Mouse (Mus musculus) brown adipose tissue, adult 24 weeks (tissue): Measurements from ENCODE around the gene Lkaaear1. TPM values are rescaled to one million over a fixed set of nuclear protein-coding genes. Genes with fewer than 3 reads are reported as not detected.
A peak's percentile ranks its signal among the peaks of the same experiment; 100 is the strongest.

ENCODE experiments used
- H3K27ac ChIP-seq: fragments of 200-500 bp; replicated peaks from 2 replicates; pipeline ENCODE4 v1.5.1; 2012; ENCODE audit warnings: low read depth, mild to moderate bottlenecking, low read length
- H3K4me1 ChIP-seq: fragments of 200-500 bp; 2 replicates; pipeline ENCODE4 v1.6.1; 2012; ENCODE audit warnings: low read length, mixed read lengths; ENCODE audit not compliant: control insufficient read depth, insufficient read depth, insufficient read length
- H3K4me3 ChIP-seq: fragments of 200-500 bp; 2 replicates; pipeline ENCODE4 v1.5.1; 2012; ENCODE audit warnings: low read depth, mild to moderate bottlenecking, low read length, moderate library complexity; ENCODE audit not compliant: insufficient read depth
- polyA plus RNA-seq: library from polyadenylated mRNA; stranded (reverse); fragments of >200 nt; gene quantifications from 2 replicates; pipeline ENCODE4 v1.2.4, GENCODE M21; 2012; ENCODE audit not compliant: missing spikeins, insufficient read depth, insufficient read length

The Lkaaear1 gene
- polyA plus RNA-seq, 1 experiment: not detected

DNA sequence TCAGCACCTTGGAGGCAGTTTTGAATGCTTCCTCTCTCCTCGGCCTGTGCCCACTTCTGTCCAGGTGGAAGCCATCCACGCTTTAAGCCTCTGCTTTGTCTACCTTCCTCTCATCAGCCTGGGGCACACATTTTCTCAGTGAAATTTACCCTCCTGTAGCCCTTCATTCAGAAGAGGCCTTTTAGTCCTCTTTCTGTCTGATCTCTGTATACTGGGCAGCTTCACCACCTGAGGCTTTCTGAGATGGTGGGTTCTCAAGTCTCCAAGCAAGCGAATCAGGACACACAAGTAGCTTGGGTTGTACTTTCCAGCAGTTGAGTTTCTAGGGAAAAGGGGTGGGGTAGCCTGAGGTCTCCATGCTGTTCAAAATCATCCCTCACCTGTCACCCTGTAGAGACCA is 5.9 kb downstream of the Lkaaear1 start:
- Histone ChIP-seq H3K4me1 (peaks cover 4% of the 10 kb centered on the region), H3K27ac (no peak overlapping the region), H3K4me3 (peak overlapping the region; percentile 90)

DNA sequence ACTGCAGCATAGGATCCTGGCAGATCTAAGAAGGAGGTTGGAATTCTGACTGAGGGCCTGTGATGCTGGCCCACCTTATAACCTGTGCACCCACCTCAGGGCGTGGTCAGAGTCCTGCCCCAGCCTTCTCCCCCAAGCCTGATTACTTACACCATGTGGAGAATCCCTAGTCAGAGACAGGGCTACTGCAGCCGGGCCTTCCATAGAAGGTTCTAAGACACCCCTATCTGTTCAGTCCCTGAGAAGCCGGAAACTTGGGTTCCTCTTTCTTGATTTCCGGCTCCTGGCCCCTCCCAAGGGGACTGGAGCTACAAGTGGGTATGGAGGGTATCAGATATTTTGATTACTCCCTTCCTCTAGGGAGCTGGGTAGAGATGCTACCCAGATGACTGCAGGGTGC is 6.7 kb downstream of the Lkaaear1 start:
- H3K4me3 ChIP-seq: no peak overlapping the region
- no peak overlapping the region for H3K27ac ChIP-seq

DNA sequence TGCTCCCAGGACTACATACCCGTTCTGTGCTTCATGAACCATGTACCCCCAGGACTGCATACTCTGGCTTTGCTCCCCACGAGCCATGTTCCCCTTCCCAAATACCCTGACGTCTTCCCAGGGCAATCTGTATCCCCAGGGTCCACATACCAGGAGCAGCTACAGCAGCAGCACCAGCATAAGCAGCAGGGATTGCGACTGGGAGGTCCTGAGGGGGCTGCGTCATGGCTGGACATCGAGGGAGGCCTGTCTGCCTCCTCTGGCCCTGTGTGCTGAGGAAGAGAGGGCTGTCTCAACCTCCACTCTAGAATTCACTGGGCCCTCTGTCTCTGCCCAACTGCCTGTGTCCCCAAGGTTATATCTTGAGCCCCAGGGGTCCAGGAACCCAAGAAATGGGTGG is 7.2 kb downstream of the Lkaaear1 start:
- peaks cover 4% of the 10 kb centered on the region for H3K4me1 ChIP-seq
- no peak overlapping the region for H3K4me3 ChIP-seq
- H3K27ac ChIP-seq: no peak overlapping the region

More for the DNA sequence above, 6.7 kb downstream of the Lkaaear1 start:
- peaks cover 4% of the 10 kb centered on the region for H3K4me1 ChIP-seq

DNA sequence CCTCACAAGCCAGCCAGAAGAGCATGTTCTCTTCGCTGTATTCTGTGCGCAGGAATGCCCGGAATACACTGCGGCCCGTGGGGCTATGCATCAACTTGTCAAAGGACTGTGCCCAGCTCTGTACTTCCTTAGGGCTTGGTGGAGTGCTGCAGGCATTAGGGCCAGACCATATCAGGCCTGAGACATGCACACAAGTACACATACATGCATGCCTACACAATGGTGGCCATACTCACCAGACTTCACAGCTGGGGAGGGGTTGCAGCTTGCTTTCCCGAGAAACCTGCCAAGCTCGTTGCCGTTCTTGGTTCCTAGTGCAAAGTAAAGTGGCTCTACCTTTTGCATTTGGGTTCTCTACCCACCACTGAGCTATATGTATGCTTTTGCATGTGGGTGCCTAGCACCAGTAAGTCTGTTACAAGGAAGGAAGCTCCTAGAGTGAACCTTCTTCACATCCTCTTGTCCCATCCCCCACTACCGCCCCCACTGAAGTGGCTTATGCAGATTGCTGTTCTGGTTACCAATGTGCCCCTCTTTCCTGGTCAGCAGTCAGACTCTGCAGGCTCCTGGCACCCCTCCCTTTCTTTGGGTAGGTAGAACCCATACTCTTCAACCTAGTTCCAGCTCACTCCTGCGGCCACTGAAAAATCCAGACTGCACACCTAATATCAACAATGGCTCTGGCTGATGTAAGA is 8.6 kb downstream of the Lkaaear1 start:
- no peak overlapping the region for H3K27ac ChIP-seq
- peaks cover 4% of the 10 kb centered on the region for H3K4me1 ChIP-seq
- H3K4me3 ChIP-seq: no peak overlapping the region

DNA sequence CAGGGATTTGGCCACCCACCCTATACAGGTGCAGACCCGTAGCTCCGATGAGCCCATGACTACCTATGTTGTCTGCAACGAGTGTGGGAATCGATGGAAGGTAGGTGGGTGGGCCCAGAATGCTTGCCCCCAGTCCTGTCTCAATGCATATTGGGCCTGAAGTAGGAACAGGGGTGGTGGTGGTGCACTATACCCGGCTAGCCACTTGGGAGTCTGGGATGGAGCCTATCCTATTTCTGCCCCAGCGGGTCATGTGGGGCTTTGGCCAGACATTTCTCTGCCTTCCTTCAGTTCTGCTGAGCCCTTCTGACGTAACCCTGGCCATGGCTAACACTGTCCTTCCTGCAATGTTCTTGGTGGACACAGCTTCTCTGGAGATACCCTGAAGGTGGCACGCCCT is 10.7 kb downstream of the Lkaaear1 start:
- Histone ChIP-seq H3K4me1 (no peaks in the 10 kb centered on the region), H3K27ac (no peak overlapping the region), H3K4me3 (no peak overlapping the region)

DNA sequence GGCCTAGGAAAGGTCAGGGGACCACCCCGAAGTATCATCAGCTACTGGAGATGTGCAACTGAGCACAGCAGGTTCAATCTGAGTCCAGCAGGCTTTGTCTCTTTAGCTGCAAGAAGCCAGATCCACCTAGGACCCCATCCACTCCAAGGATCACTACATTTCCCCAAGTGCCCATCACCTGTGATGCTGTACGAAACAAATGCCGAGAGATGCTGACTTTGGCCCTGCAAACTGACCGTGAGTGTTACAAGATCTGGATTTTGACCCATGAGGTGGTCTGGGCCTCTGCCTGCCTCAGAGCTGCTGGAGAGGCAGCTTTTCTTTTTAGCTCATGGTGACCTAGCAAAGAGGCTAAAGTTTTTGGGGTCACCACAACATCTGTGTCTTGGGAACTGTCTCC is 12.6 kb downstream of the Lkaaear1 start:
- no peak overlapping the region for H3K4me3 ChIP-seq
- H3K27ac ChIP-seq: no peak overlapping the region
- peaks cover 3% of the 10 kb centered on the region; the same call in 1 of the 2 replicates for H3K4me1 ChIP-seq

DNA sequence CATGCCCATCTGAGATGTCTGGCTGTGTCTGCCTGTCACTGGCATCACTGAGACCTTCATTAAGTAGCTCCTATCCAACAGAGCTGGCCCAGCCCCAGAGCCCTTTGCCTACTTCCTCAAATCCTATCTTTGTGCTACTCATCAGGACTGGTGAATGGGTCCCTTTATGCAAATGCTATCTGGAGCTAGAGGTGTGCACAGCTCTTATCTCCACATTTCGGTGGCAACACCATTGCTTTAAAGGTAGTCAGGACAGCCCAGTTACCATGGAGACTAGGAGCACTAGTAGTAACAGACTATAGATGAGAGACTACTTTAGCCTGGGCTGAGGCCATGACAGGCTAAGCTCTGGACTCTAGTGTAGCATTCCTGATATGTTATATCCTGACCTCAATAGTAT is 13.5 kb downstream of the Lkaaear1 start:
- Histone ChIP-seq H3K4me3 (no peak overlapping the region), H3K27ac (no peak overlapping the region)

DNA sequence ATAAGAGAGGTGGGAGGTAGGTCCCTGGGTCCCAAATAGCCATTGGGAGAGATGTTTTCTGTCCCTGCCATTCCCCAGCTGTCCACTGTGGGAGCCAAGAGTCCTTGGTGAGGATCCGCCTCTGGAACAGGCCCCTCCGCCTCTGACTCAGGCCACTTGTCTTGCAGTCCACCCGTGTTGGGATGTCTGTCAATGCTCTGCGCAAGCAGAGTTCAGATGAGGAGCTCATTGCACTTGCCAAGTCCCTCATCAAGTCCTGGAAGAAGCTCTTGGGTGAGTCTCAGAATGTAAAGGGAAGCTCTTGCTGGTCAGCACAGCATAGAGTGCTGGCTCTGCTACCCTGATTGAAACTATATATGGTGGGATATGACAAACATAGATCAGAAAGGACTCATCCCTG is 14.9 kb downstream of the Lkaaear1 start:
- no peak overlapping the region for H3K27ac ChIP-seq
- H3K4me1 ChIP-seq: peaks cover 7% of the 10 kb centered on the region; the same call in 1 of the 2 replicates
- no peak overlapping the region for H3K4me3 ChIP-seq

More for the DNA sequence above, 13.5 kb downstream of the Lkaaear1 start:
- H3K4me1 ChIP-seq: peaks cover 5% of the 10 kb centered on the region; the same call in 1 of the 2 replicates

DNA sequence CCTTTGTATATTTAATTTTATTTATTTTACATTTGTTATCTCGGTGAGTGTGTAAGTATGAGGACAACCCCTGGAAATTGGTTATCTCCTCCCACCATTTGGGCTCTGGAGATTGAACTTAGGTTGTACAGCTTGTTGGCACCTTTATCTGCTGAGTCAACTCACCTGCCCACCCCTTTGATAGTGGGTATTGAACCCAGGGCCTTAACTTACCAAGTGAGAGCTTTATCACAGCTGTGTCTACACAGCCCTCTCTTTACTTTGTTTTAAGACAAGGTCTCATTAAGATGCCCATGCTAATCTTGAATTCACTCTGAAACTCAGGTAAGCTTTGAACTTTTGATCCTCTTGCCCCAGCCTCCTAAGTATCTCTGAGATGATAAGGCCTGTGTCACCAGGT is 16.3 kb downstream of the Lkaaear1 start:
- Histone ChIP-seq H3K4me1 (peaks cover 11% of the 10 kb centered on the region), H3K4me3 (no peak overlapping the region), H3K27ac (no peak overlapping the region)

DNA sequence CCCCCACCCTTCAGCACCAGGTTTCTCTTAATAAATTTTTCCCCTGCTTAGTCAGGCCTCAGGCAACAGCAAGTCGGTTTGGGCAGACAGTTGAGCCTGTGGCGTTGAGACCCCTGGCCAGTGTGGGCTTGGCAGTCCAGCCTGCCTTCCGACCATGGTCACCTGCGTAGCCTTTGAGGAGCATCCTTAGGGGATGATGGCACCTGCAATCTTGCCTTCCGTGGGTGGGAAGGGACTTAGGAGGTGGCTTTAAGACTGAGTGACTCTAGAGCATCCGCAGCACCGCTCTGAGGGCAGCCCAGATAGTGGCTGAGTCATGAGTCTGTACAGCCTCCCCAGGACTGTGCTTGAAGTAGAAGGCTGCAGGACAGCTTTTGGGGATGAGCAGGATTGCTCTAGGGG is 17.5 kb downstream of the Lkaaear1 start:
- Histone ChIP-seq H3K4me1 (peaks cover 14% of the 10 kb centered on the region), H3K27ac (no peak overlapping the region), H3K4me3 (peak overlapping the region; percentile 80)

DNA sequence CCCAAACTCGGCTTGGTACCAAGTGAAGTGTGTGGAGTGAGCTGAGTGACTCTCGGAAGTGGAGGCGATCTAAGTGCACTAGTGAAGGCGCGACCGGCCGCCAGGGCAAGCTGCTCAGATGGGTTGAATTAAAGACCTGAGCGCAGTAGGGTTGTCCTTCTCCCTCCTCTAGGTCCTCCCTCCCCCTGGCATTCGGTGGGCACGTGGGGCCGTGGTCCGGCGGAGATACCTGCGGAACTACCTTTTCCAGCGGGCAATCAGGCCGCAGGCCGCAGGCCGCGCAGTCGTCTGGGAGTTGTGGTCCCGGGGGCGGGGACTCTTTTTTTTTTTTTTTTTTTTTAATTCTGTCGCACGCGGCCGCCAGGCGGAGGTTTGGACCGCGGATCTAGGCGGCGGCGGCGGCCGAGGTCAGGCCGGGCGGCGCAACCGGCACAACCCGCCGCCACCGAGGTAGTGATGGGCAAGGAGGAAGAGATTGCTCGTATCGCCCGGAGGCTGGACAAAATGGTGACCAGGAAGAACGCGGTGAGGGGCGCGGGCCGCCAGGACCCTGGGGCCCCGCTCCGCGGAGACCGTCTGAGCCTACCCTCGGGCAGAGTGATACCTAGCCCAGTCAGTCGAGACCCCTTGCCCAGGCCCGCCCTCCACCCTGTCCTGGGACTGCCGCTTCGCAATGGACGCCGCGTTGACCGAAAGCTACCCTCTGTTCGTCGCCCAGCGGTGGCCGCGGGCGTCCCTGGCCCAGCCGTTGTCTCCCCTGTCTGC is 18.1 kb downstream of the Lkaaear1 start, which contains the start of gene Tcea2:
TSS of gene Tcea2 (plus strand) at position 360 of the 765 bp plus-strand sequence.
- H3K4me1 ChIP-seq: peaks cover 14% of the 10 kb centered on the region
- peak within 1 kb of the TSS; percentile 80 for H3K4me3 ChIP-seq
- H3K27ac ChIP-seq: peak within 1 kb of the TSS; percentile 68

DNA sequence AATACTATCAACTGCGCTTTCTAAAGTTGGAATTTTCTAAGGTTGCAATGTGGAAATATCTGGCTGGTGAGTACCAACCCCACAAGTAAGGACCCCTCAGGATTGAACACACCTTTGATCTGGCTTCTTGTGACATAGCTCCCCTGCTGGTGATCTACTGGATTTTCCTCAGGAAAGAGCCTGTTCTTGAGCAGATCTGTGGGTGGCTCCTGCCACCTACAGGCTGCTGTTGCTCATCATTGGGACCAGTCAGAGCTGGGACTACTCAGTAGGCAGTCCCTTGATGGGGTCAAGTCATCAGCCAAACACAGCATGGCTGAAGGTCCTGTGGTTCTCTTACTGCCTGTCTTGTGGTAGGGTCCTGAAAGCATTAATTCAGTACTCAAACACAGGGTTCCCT is 19.5 kb downstream of the Lkaaear1 start:
- peaks cover 25% of the 10 kb centered on the region for H3K4me1 ChIP-seq
- peak overlapping the region; percentile 99 for H3K27ac ChIP-seq
- no peak overlapping the region for H3K4me3 ChIP-seq

DNA sequence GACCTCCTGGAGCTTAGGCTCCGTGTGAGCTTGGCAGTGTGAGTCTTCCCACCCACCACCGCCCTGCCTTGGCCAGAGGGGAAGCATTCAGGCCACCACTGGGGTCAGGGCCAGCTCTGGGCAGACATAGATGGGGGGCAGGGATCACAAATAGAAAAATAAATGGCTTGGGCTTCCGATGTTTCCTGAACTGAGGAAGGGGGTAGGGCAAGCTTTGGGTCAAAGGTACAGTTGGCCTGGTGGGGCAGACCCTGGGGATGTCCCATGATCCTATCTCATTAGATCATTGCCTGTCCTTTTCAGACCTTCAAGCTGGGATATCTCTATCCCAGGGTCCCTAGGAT is 20.5 kb downstream of the Lkaaear1 start:
- Histone ChIP-seq H3K27ac (peak overlapping the region; percentile 99), H3K4me3 (peak overlapping the region; percentile 16; the same call in 1 of the 2 replicates)

DNA sequence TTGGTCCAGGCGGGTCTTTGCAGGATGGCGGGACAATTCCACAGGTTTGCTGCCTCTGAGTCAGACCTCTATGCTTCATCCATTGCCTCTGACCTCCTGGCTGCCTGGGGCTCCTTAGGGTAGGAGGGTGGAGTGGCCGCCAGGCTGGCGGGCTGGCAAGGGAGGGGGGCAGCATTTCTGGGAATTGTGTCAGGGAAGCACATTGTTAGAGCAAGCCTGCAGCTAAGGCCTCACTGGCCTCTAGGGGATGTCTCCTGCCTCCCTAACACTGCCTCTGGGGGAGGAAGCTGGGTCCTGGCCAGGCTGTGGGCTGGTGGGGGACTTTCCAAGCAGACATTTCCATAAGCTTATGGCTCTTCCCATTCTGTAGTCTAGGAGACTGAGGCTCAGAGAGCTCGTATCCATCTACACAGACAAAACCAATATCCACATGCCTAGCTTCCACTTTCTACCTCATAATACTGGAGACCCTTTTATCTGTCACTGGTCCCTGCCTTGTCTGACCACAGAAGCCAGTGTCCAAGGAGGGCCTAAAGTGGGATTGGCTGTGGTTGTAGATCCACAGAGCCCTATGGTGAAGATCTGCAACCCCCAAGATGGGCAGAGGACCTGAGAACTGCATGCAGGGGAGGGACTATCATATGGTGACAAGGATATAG is 21.0 kb downstream of the Lkaaear1 start:
- Histone ChIP-seq H3K4me3 (peak overlapping the region; percentile 31), H3K4me1 (peaks cover 36% of the 10 kb centered on the region), H3K27ac (peak overlapping the region; percentile 99)

More for the DNA sequence above, 20.5 kb downstream of the Lkaaear1 start:
- H3K4me1 ChIP-seq: peaks cover 33% of the 10 kb centered on the region

DNA sequence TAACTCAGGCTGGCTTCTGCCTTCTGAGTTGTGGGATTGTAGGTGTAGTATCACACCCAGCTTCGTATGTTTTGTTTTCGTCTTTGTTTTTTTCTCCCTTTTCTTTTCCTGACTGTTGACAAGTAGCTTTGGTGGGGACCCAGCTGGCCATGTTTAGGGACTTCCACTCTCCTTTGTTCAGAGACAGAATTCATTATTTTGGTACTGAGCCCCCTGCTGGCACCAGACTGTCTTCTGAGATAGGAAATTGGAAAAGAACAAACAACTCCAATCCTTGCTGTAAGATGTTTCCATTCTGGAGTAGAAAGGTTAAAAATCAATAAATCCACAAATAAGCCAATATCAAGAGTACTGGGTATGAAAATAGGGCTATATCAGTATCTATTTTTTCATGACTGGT is 21.8 kb downstream of the Lkaaear1 start:
- peak overlapping the region; percentile 31; the same call in 1 of the 2 replicates for H3K4me3 ChIP-seq
- H3K4me1 ChIP-seq: peaks cover 36% of the 10 kb centered on the region
- peak overlapping the region; percentile 99 for H3K27ac ChIP-seq
